Mouse (Mus musculus): Measurements from ENCODE around the gene Prph2. TPM values are rescaled to one million over a fixed set of nuclear protein-coding genes. Genes with fewer than 3 reads are reported as not detected.
A peak's percentile ranks its signal among the peaks of the same experiment; 100 is the strongest.

The Prph2 gene
- total RNA-seq (2022), result not detected

GRCm38 (mm10) chr17:46910186-46910585 lies at the start of gene Prph2:
Gene Prph2, plus strand, starts transcription at chr17:46910459.
- no peak for DNase-seq

GRCm38 (mm10) chr17:46864566-46865195 lies 45.6 kb upstream of the Prph2 start:
- no peak for DNase-seq

- DNase-seq, result peak; percentile 82
Measured at GRCm38 (mm10) chr17:46866836-46867235, 43.4 kb upstream of the Prph2 start.

- DNase-seq, result no peak
Measured at GRCm38 (mm10) chr17:46870204-46870798, 40.0 kb upstream of the Prph2 start.

GRCm38 (mm10) chr17:46870913-46871312 lies 39.3 kb upstream of the Prph2 start:
- DNase-seq, result no peak

- DNase-seq, result no peak
Measured at GRCm38 (mm10) chr17:46872806-46873205, 37.5 kb upstream of the Prph2 start.

GRCm38 (mm10) chr17:46874133-46874532 lies 36.1 kb upstream of the Prph2 start:
- peak; percentile 67 for DNase-seq

GRCm38 (mm10) chr17:46875626-46876025 lies 34.6 kb upstream of the Prph2 start:
- DNase-seq, result no peak

- no peak for DNase-seq
Measured at GRCm38 (mm10) chr17:46876371-46876950, 33.8 kb upstream of the Prph2 start.

GRCm38 (mm10) chr17:46877061-46877460 lies 33.2 kb upstream of the Prph2 start:
- no peak for DNase-seq

- DNase-seq, result peak; percentile 54
Measured at GRCm38 (mm10) chr17:46879841-46880311, 30.4 kb upstream of the Prph2 start.

- DNase-seq, result no peak
Measured at GRCm38 (mm10) chr17:46880322-46880721, 29.9 kb upstream of the Prph2 start.

GRCm38 (mm10) chr17:46881728-46882127 lies 28.5 kb upstream of the Prph2 start:
- no peak for DNase-seq

GRCm38 (mm10) chr17:46883107-46883506 lies 27.2 kb upstream of the Prph2 start:
- no peak for DNase-seq

GRCm38 (mm10) chr17:46884766-46885165 lies 25.5 kb upstream of the Prph2 start:
- no peak for DNase-seq

- no peak for DNase-seq
Measured at GRCm38 (mm10) chr17:46885218-46885909, 24.9 kb upstream of the Prph2 start.

- DNase-seq, result no peak
Measured at GRCm38 (mm10) chr17:46885910-46886643, 24.2 kb upstream of the Prph2 start.

- DNase-seq, result peak; percentile 32
Measured at GRCm38 (mm10) chr17:46888511-46889212, 21.6 kb upstream of the Prph2 start.

GRCm38 (mm10) chr17:46889450-46890084 lies 20.7 kb upstream of the Prph2 start:
- peak; percentile 74 for DNase-seq

GRCm38 (mm10) chr17:46890116-46890815 lies 20.0 kb upstream of the Prph2 start, which contains the start of gene Tbcc:
Gene Tbcc, plus strand, starts transcription at chr17:46890684.
- DNase-seq, result peak; percentile 96
